21 mouse cellular contexts compared by ENCODE assay signal in genomic region chr13:103085540-103086121, GRCm38 (mm10).
DNase-seq lines count a peak whose midpoint lies in the region; ATAC-seq lines count a peak whose summit lies in the region.
"Had no signal": no experiment of that assay in that cellular context is flagged by ENCODE, and none has a peak within 500 bp of the region (broad histone marks: within the 10 kb centered on the region; RNA-seq: fewer than 3 reads in every experiment).

No protein-coding gene starts in this region.

- no peaks in the 10 kb centered on the region for H3K27me3 ChIP-seq in heart, embryonic 11.5 days (ENCODE audit: control insufficient read depth, insufficient read depth, low read length)
- H3K27me3 ChIP-seq in limb, embryonic 13.5 days: no peaks in the 10 kb centered on the region
- no peaks in the 10 kb centered on the region for H3K27me3 ChIP-seq in limb, embryonic 10.5 days (ENCODE audit: low read depth, poor library complexity, severe bottlenecking)
- H3K27me3 ChIP-seq in heart, embryonic 14.5 days (ENCODE audit: control insufficient read depth, insufficient read depth, low read length): no peaks in the 10 kb centered on the region
- no peaks in the 10 kb centered on the region for H3K27me3 ChIP-seq in stomach, embryonic 16.5 days (ENCODE audit: control insufficient read depth, insufficient read depth, low read length)
- H3K27me3 ChIP-seq: embryonic facial prominence, embryonic 13.5 days; liver, embryonic 12.5 days; lung, embryonic 15.5 days; midbrain, embryonic 12.5 days; neural tube, embryonic 15.5 days had no signal

- DNase-seq in heart, adult 9 months (ENCODE audit: low spot score in 2 of 2): no peak
- DNase-seq in limb, embryonic 10.5 days (ENCODE audit: low spot score): no peak
- DNase-seq in right cerebral cortex, postnatal 4 days: no peak
- DNase-seq: cerebellum, adult 9-10 months; forebrain, postnatal 0 days; gastrocnemius, adult 2 months; kidney, adult 11 months; layer of hippocampus, postnatal 36 days; right cerebral cortex, adult 18-20 months; spleen, adult 18-20 months had no signal

- H3K4me1 ChIP-seq in heart, embryonic 11.5 days (ENCODE audit: control insufficient read depth, insufficient read depth, low read length): peaks cover 31% of the 10 kb centered on the region
- 0 out of 2 replicates have a peak, but pooled peaks cover 5% of the 10 kb centered on the region for H3K4me1 ChIP-seq in limb, embryonic 13.5 days
- H3K4me1 ChIP-seq in limb, embryonic 10.5 days: 0 out of 2 replicates have a peak, but pooled peaks cover 5% of the 10 kb centered on the region
- H3K4me1 ChIP-seq in heart, embryonic 14.5 days (ENCODE audit: control insufficient read depth in 2 of 2, insufficient read depth in 2 of 2, low read length in 2 of 2): peaks cover 27 to 52% of the 10 kb centered on the region in 2 experiments
- H3K4me1 ChIP-seq in stomach, embryonic 16.5 days (ENCODE audit: control insufficient read depth, insufficient read depth, low read length): no peaks in the 10 kb centered on the region
- H3K4me1 ChIP-seq: embryonic facial prominence, embryonic 13.5 days; liver, embryonic 12.5 days; lung, embryonic 15.5 days; neural tube, embryonic 15.5 days had no signal

- H3K4me2 ChIP-seq in heart, embryonic 11.5 days: peak overlapping the region; percentile 52
- no peak overlapping the region for H3K4me2 ChIP-seq in limb, embryonic 13.5 days (replicated peaks)
- peak overlapping the region; percentile 52 for H3K4me2 ChIP-seq in heart, embryonic 14.5 days (ENCODE audit: low read length)
- H3K4me2 ChIP-seq in stomach, embryonic 16.5 days (ENCODE audit: low read depth, low read length): no peak overlapping the region
- H3K4me2 ChIP-seq: embryonic facial prominence, embryonic 13.5 days; liver, embryonic 12.5 days; lung, embryonic 15.5 days; midbrain, embryonic 12.5 days; neural tube, embryonic 15.5 days had no signal

- ATAC-seq in heart, embryonic 11.5 days (replicated peaks; ENCODE audit: insufficient number of reproducible peaks, low FRiP score, low TSS enrichment): peak; percentile 78
- no peak for ATAC-seq in limb, embryonic 13.5 days (ENCODE audit: low FRiP score, low read depth)
- ATAC-seq in heart, embryonic 14.5 days (ENCODE audit: insufficient number of reproducible peaks, insufficient read depth, low FRiP score, low read depth): peak; percentile 83
- ATAC-seq in stomach, embryonic 16.5 days (ENCODE audit: insufficient read depth, low FRiP score): 0 out of 2 replicates have a peak, but pooled peaks have one; percentile 33
- ATAC-seq: forebrain, postnatal 0 days; liver, embryonic 12.5 days had no signal

- H3K9ac ChIP-seq in heart, embryonic 11.5 days (ENCODE audit: low read depth, low read length): peak overlapping the region; percentile 60
- no peak overlapping the region for H3K9ac ChIP-seq in limb, embryonic 13.5 days
- H3K9ac ChIP-seq in heart, embryonic 14.5 days (ENCODE audit: low read length): peak overlapping the region; percentile 57
- H3K9ac ChIP-seq in stomach, embryonic 16.5 days (ENCODE audit: low read length): no peak overlapping the region
- H3K9ac ChIP-seq: embryonic facial prominence, embryonic 13.5 days; forebrain, postnatal 0 days; liver, embryonic 12.5 days; lung, embryonic 15.5 days; midbrain, embryonic 12.5 days; neural tube, embryonic 15.5 days had no signal

- peak overlapping the region; percentile 89 for H3K27ac ChIP-seq in heart, embryonic 11.5 days (ENCODE audit: low read depth, low read length)
- H3K27ac ChIP-seq in limb, embryonic 13.5 days: 0 out of 2 replicates have a peak overlapping the region, but pooled peaks have one; percentile 6
- H3K27ac ChIP-seq in limb, embryonic 10.5 days: no peak overlapping the region
- peak overlapping the region; percentile 84 to 95 for H3K27ac ChIP-seq in heart, embryonic 14.5 days (replicated peaks in 1 of 2; ENCODE audit: control insufficient read depth in 1 of 2, insufficient read depth in 1 of 2, low read depth in 2 of 2, low read length in 2 of 2)
- H3K27ac ChIP-seq in stomach, embryonic 16.5 days (ENCODE audit: low read length): peak overlapping the region; percentile 14; the same call in 1 of the 2 replicates
- H3K27ac ChIP-seq: embryonic facial prominence, embryonic 13.5 days; gastrocnemius, adult 2 months; kidney, postnatal 0 days; liver, embryonic 12.5 days; lung, embryonic 15.5 days; midbrain, embryonic 12.5 days; neural tube, embryonic 15.5 days had no signal

- H3K36me3 ChIP-seq in heart, embryonic 11.5 days (ENCODE audit: control insufficient read depth, insufficient read depth, low read length): no peaks in the 10 kb centered on the region
- H3K36me3 ChIP-seq in limb, embryonic 13.5 days: no peaks in the 10 kb centered on the region
- no peaks in the 10 kb centered on the region for H3K36me3 ChIP-seq in limb, embryonic 10.5 days
- H3K36me3 ChIP-seq in heart, embryonic 14.5 days (ENCODE audit: control insufficient read depth, insufficient read depth, low read length): no peaks in the 10 kb centered on the region
- H3K36me3 ChIP-seq in stomach, embryonic 16.5 days (ENCODE audit: control insufficient read depth, insufficient read depth, low read length): no peaks in the 10 kb centered on the region
- H3K36me3 ChIP-seq: embryonic facial prominence, embryonic 13.5 days; liver, embryonic 12.5 days; lung, embryonic 15.5 days; midbrain, embryonic 12.5 days; neural tube, embryonic 15.5 days had no signal

- 35% methylated on average over 15 of the region's 15 CpGs for WGBS in heart, embryonic 11.5 days (ENCODE audit: insufficient replicate concordance)
- 68% methylated on average over 15 of the region's 15 CpGs for WGBS in limb, embryonic 13.5 days
- 79% methylated on average over 15 of the region's 15 CpGs for WGBS in limb, embryonic 10.5 days
- 16% methylated on average over 15 of the region's 15 CpGs for WGBS in heart, embryonic 14.5 days
- WGBS in stomach, embryonic 16.5 days: 71% methylated on average over 15 of the region's 15 CpGs

- no peaks in the 10 kb centered on the region for H3K9me3 ChIP-seq in heart, embryonic 11.5 days (replicated peaks; ENCODE audit: control insufficient read depth, low read length)
- H3K9me3 ChIP-seq in limb, embryonic 13.5 days: no peaks in the 10 kb centered on the region
- no peaks in the 10 kb centered on the region for H3K9me3 ChIP-seq in limb, embryonic 10.5 days (replicated peaks)
- no peaks in the 10 kb centered on the region for H3K9me3 ChIP-seq in heart, embryonic 14.5 days (ENCODE audit: control insufficient read depth, low read length)
- no peaks in the 10 kb centered on the region for H3K9me3 ChIP-seq in stomach, embryonic 16.5 days (replicated peaks; ENCODE audit: control insufficient read depth, low read length)
- H3K9me3 ChIP-seq: embryonic facial prominence, embryonic 13.5 days; liver, embryonic 12.5 days; lung, embryonic 15.5 days; midbrain, embryonic 12.5 days; neural tube, embryonic 15.5 days had no signal

- no peak overlapping the region for H3K4me3 ChIP-seq in heart, embryonic 11.5 days (ENCODE audit: low read depth, low read length)
- H3K4me3 ChIP-seq in limb, embryonic 13.5 days: no peak overlapping the region
- no peak overlapping the region for H3K4me3 ChIP-seq in limb, embryonic 10.5 days
- H3K4me3 ChIP-seq in heart, embryonic 14.5 days (ENCODE audit: control insufficient read depth in 1 of 2, insufficient read depth in 1 of 2, low read depth in 1 of 2, low read length in 2 of 2): no peak overlapping the region
- H3K4me3 ChIP-seq in stomach, embryonic 16.5 days (replicated peaks; ENCODE audit: low read length): no peak overlapping the region
- H3K4me3 ChIP-seq: embryonic facial prominence, embryonic 13.5 days; gastrocnemius, adult 2 months; liver, embryonic 12.5 days; lung, embryonic 15.5 days; midbrain, embryonic 12.5 days; myocyte; neural tube, embryonic 15.5 days had no signal

Comparison
In these comparisons a context has a peak if more than half of its experiments do, and no peak if none do; other contexts are left out.
1. H3K4me2 ChIP-seq: peak in heart, embryonic 11.5 days (single experiment) and heart, embryonic 14.5 days (single experiment); none in limb, embryonic 13.5 days (single experiment) and stomach, embryonic 16.5 days (single experiment).
2. H3K9ac ChIP-seq: peak in heart, embryonic 11.5 days (single experiment) and heart, embryonic 14.5 days (single experiment); none in limb, embryonic 13.5 days (single experiment) and stomach, embryonic 16.5 days (single experiment).